Mouse (Mus musculus) embryonic facial prominence, embryonic 10.5 days (tissue): Measurements from ENCODE around the gene Rpgrip1l. TPM values are rescaled to one million over a fixed set of nuclear protein-coding genes. Genes with fewer than 3 reads are reported as not detected.

Experiments
- DNase-seq: peaks from one replicate; pipeline ENCODE4 v3.0.0-alpha.2; 2017; ENCODE audit warnings: low spot score
- H3K27ac ChIP-seq: fragments of 300-500 bp; sonication (generic); replicated peaks from 2 replicates; pipeline ENCODE4 v1.5.1; 2016; ENCODE audit warnings: mild to moderate bottlenecking
- H3K27me3 ChIP-seq: fragments of 300-500 bp; sonication (generic); replicated peaks from 2 replicates; pipeline ENCODE4 v1.6.1; 2016; ENCODE audit warnings: low read depth, mild to moderate bottlenecking; ENCODE audit not compliant: poor library complexity, severe bottlenecking
- H3K36me3 ChIP-seq: fragments of 300-500 bp; sonication (generic); replicated peaks from 2 replicates; pipeline ENCODE4 v1.6.1; 2016; ENCODE audit warnings: mild to moderate bottlenecking, moderate library complexity
- H3K4me1 ChIP-seq: fragments of 300-500 bp; sonication (generic); 2 replicates; pipeline ENCODE4 v1.6.1; 2016
- H3K4me3 ChIP-seq: fragments of 300-500 bp; sonication (generic); 2 replicates; pipeline ENCODE4 v1.5.1; 2016; ENCODE audit warnings: mild to moderate bottlenecking, moderate library complexity
- H3K9me3 ChIP-seq: fragments of 300-500 bp; sonication (generic); 2 replicates; pipeline ENCODE4 v1.6.1; 2016; ENCODE audit warnings: mild to moderate bottlenecking
- WGBS: fragments of 180-500 bp; shearing (Covaris S2); methylation state at CpG from one replicate; pipeline ENCODE4 v1.1.7; 2016; 5-methylcytosine and 5-hydroxymethylcytosine counted together
- polyA plus RNA-seq: library from polyadenylated mRNA; unstranded; fragments of >200 nt; fragmentation: Nextera tagmentation; extraction: Ambion mirVana; gene quantifications from 2 replicates; pipeline ENCODE4 v1.2.1, GENCODE M21; 2016

The Rpgrip1l gene
- polyA plus RNA-seq, 1 experiment from 2014 or later, result 11.1 TPM

GRCm38 (mm10) chr8:91349816-91350215, 36.8 kb upstream of the Rpgrip1l start:
- Histone ChIP-seq H3K4me3 (no peak overlapping the region), H3K4me1 (peaks cover 23% of the 10 kb centered on the region), H3K9me3 (no peaks in the 10 kb centered on the region), H3K27ac (no peak overlapping the region), H3K36me3 (peaks cover 18% of the 10 kb centered on the region), H3K27me3 (no peaks in the 10 kb centered on the region)
- no peak for DNase-seq
- WGBS, result 93% methylated on average over 7 of the region's 7 CpGs

DNA sequence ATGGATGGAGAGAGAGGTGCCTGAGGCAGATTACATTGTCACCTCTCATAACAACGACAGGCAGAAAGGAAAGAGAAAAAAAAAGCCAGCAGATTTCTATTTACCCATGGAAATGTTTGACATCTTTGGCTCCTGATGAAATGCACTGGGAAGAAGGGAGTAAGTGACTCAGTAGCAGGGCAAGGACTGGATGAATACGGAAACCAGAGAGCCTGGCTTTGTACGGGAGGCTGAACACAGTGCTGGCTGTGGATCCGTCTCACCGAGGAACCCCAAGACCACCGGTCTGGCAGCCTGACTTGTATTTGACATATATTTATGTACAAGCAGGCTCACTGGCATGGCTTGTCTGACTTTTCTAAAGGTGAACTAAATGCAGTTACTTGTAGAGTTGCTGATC, 34.5 kb upstream of the Rpgrip1l start:
- WGBS, result 83% methylated on average over 6 of the region's 6 CpGs
- Histone ChIP-seq H3K4me1 (peaks cover 21% of the 10 kb centered on the region), H3K4me3 (no peak overlapping the region), H3K27ac (no peak overlapping the region), H3K27me3 (no peaks in the 10 kb centered on the region), H3K9me3 (no peaks in the 10 kb centered on the region), H3K36me3 (peaks cover 18% of the 10 kb centered on the region)
- no peak for DNase-seq

DNA sequence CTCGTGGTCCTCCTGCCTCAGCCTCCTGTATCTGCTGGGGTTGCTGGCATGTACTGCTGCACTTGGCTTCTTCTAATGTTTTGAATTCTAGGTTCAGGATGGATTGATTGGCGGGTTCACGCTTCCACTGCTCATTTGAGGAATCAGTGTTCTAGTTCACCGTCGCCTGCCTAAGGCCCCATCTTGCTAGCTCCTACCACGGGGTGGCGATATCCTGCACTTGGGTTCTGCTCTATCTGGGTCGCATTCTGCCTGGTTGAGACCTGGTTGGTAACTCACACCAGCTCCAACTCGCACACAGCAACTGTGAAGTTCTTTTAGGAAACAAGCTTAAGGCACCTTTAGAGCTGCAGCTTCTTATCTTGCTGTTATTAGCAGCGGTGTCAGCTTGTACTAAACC, 34.1 kb upstream of the Rpgrip1l start:
- 89% methylated on average over 10 of the region's 10 CpGs for WGBS
- no peaks in the 10 kb centered on the region for H3K27me3 ChIP-seq
- H3K27ac ChIP-seq, result no peak overlapping the region
- H3K36me3 ChIP-seq, result peaks cover 18% of the 10 kb centered on the region
- peaks cover 26% of the 10 kb centered on the region for H3K4me1 ChIP-seq
- H3K4me3 ChIP-seq, result no peak overlapping the region
- no peak for DNase-seq
- H3K9me3 ChIP-seq, result no peaks in the 10 kb centered on the region

DNA sequence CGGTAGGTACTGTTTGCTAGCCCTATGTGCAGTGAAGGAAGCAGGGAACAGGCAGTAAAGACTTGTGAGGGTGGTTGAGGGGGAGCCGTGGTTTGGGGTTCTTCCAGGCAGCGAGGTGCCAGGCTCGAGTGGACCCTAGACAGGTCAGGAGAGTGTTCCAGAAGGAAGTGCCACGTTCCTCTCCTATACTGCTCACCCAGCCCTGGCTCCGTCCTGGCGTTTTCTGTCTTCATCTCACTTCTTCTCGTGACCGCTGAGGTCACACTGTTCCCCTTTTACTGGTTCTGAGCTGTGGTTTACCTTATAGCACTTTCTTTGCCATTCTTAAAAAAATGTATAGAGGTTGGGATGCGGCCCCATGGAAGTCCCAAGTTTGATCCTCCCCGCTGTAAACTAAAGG, 31.6 kb upstream of the Rpgrip1l start:
- H3K36me3 ChIP-seq, result peaks cover 11% of the 10 kb centered on the region
- H3K27me3 ChIP-seq, result no peaks in the 10 kb centered on the region
- 91% methylated on average over 11 of the region's 11 CpGs for whole genome bisulfite sequencing
- no peak overlapping the region for H3K27ac ChIP-seq
- no peaks in the 10 kb centered on the region for H3K9me3 ChIP-seq
- no peak overlapping the region for H3K4me3 ChIP-seq
- peaks cover 27% of the 10 kb centered on the region for H3K4me1 ChIP-seq
- no peak for DNase-seq

DNA sequence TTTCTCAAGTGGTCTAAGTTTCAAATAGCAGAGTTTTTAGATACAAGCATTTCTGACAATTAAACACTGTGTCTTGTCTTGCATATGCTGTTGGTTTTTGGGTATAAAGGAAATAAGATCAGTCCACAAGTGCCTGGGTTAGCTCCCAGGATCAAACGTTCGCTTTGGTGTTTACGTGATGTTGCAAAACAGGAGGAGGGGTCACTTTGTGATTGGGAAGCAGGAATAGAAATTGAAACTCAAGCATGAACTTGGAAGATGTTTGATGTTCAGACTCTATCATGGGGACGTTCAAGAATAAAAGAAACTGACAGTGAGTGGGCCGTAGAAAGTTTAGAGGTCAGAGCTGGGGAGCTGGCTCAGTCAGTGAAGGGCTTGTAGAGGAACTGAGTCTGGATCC, 29.7 kb upstream of the Rpgrip1l start:
- H3K27me3 ChIP-seq, result no peaks in the 10 kb centered on the region
- no peak overlapping the region for H3K27ac ChIP-seq
- H3K36me3 ChIP-seq, result peaks cover 7% of the 10 kb centered on the region
- H3K4me1 ChIP-seq, result peaks cover 33% of the 10 kb centered on the region
- no peak for DNase-seq
- 83% methylated on average over 5 of the region's 5 CpGs for WGBS
- no peaks in the 10 kb centered on the region for H3K9me3 ChIP-seq
- no peak overlapping the region for H3K4me3 ChIP-seq

DNA sequence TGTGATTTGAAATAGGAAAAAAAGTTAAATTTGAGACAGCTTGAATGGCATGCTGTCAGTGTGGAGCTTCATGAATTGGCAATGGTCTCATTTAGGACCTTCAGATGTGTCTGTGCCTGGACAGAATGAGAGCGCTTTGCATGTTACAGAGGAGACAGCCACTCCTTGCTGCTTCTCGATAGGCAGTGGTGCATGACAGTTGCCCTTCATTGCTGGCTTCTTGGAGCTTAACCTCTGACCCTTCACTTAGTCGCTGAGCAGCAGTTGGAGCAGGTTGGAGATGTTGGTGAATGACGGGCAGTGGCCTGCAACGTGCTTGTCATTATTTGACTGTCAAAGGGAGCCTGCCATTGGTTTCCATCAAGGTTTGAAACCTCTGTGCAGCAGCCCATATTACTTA, 29.1 kb upstream of the Rpgrip1l start:
- H3K27ac ChIP-seq, result no peak overlapping the region
- peaks cover 5% of the 10 kb centered on the region for H3K36me3 ChIP-seq
- 27% methylated on average over 5 of the region's 5 CpGs for WGBS
- no peak for DNase-seq
- H3K4me1 ChIP-seq, result peaks cover 28% of the 10 kb centered on the region
- no peaks in the 10 kb centered on the region for H3K27me3 ChIP-seq
- no peaks in the 10 kb centered on the region for H3K9me3 ChIP-seq
- no peak overlapping the region for H3K4me3 ChIP-seq

GRCm38 (mm10) chr8:91340746-91341145, 27.7 kb upstream of the Rpgrip1l start:
- DNase-seq, result no peak
- Histone ChIP-seq H3K4me1 (peaks cover 26% of the 10 kb centered on the region), H3K27ac (no peak overlapping the region), H3K27me3 (no peaks in the 10 kb centered on the region), H3K4me3 (no peak overlapping the region), H3K9me3 (peaks cover 9% of the 10 kb centered on the region), H3K36me3 (no peaks in the 10 kb centered on the region; the same call in 1 of the 2 replicates)
- WGBS, result 75% methylated on average over 1 of the region's 1 CpGs

DNA sequence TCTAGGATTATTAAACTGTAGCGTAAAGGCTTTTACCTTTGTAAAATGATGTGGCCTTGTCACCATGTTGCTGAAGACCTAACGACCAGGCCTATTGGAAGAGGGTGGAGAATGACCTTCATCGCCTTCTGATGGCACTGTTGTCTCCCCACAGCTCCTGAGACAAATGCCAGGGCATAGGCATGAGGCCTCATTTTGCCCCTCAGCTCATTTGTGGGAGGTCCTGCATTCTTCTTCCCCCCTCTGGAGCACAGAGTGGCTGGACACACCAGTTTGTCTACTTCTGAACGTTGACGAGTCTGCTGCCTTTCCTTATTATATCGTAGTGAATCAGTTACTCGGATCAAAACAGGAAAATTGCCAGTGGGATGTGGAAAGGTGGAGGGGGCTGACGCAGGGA, 26.6 kb upstream of the Rpgrip1l start:
- Histone ChIP-seq H3K27me3 (no peaks in the 10 kb centered on the region), H3K36me3 (peaks cover 3% of the 10 kb centered on the region; the same call in 1 of the 2 replicates), H3K9me3 (peaks cover 11% of the 10 kb centered on the region), H3K4me1 (peaks cover 19% of the 10 kb centered on the region), H3K27ac (no peak overlapping the region), H3K4me3 (no peak overlapping the region)
- 84% methylated on average over 8 of the region's 8 CpGs for WGBS
- no peak for DNase-seq

DNA sequence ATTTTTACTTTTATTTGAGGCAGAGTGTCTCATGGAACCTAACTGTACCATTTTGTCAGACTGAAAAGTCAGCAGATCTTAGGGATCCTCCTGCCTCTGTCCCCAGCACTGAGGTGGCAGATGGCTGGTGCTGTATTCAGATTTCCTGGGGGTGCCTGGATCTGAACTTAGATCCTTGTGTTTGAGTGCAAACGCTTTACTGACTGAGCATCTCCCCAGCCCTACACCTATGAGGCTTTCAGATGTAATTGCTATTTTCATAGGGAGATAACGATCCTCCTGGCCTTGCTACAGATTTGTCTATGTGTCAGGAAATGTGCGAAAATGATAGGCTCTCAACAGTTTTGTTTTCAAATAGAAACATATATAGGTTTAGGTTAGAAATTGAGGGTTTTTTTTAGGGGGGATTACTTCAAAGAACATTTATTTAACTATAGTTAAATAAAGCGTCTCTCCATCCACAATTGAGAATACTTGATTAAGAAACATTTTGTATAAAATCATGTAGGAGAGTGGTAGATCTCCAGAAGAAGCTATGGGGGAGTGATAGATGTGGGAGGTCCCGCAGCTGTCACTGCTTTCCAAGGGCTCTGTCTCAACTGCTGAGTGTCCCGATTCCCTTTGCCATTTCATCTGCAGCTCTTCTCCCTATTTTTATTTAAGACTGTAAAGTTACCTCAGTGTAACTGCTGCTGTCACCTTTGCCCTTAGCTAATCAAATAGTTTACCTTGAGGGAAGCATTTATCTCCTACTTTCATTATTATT, 25.5 kb upstream of the Rpgrip1l start:
- H3K9me3 ChIP-seq, result peaks cover 15% of the 10 kb centered on the region
- 93% methylated on average over 6 of the region's 6 CpGs for WGBS
- no peak overlapping the region for H3K4me3 ChIP-seq
- no peak for DNase-seq
- H3K27ac ChIP-seq, result no peak overlapping the region
- peaks cover 3% of the 10 kb centered on the region; the same call in 1 of the 2 replicates for H3K36me3 ChIP-seq
- peaks cover 19% of the 10 kb centered on the region for H3K4me1 ChIP-seq
- no peaks in the 10 kb centered on the region for H3K27me3 ChIP-seq

DNA sequence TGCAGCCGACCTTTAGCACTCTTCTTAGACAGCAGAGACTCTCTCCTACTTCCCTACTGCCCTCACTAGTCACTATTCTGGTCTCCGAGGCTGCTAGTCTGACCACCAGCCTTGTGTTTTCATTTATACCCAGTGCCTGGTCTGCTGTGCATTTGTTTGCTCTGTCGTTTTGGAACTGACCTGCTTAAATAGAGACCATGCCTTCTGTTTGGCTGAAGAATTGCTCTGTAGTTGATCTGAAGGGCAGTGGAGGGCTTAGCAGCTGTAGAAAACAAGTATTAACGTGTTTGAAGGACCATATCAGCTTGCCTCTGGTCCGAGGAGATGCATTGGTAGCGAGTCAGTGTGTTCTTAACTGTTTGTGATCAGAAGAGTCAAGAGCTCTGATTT, 16.4 kb upstream of the Rpgrip1l start:
- Histone ChIP-seq H3K27ac (peak overlapping the region; percentile 57), H3K9me3 (0 out of 2 replicates have a peak, but pooled peaks cover 2% of the 10 kb centered on the region), H3K27me3 (no peaks in the 10 kb centered on the region), H3K4me3 (no peak overlapping the region), H3K4me1 (peaks cover 62% of the 10 kb centered on the region), H3K36me3 (peaks cover 29% of the 10 kb centered on the region)
- no peak for DNase-seq
- 34% methylated on average over 6 of the region's 6 CpGs for WGBS

DNA sequence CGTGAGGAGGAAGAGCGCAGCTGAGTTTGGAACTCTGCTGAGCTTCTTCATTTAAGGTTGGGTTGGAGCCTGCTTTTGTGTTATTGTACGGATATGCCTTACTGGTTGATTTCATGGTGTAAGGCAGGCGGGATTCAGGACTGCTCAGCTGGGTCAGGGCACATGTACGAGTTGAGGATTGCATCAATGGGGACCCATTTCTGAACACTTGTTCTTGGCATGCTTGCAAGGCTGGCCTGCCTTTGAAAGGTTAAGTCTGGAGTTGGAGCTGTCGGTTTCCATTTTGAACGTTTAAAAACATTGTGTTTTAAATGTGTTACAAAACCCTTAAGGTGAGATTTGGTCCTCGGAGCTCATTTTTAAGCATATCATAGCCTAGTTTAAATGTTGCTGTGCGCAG, 16.0 kb upstream of the Rpgrip1l start:
- H3K27ac ChIP-seq, result peak overlapping the region; percentile 57; the same call in 1 of the 2 replicates
- H3K9me3 ChIP-seq, result no peaks in the 10 kb centered on the region
- WGBS, result 84% methylated on average over 9 of the region's 9 CpGs
- H3K4me3 ChIP-seq, result no peak overlapping the region
- H3K4me1 ChIP-seq, result peaks cover 65% of the 10 kb centered on the region
- DNase-seq, result no peak
- H3K27me3 ChIP-seq, result no peaks in the 10 kb centered on the region
- H3K36me3 ChIP-seq, result peaks cover 31% of the 10 kb centered on the region

- H3K4me1 ChIP-seq, result peaks cover 69% of the 10 kb centered on the region
- no peak overlapping the region for H3K4me3 ChIP-seq
- no peaks in the 10 kb centered on the region for H3K27me3 ChIP-seq
- H3K36me3 ChIP-seq, result peaks cover 35% of the 10 kb centered on the region
- DNase-seq, result no peak
- no peak overlapping the region for H3K27ac ChIP-seq
- 87% methylated on average over 11 of the region's 11 CpGs for WGBS
- H3K9me3 ChIP-seq, result no peaks in the 10 kb centered on the region
These were observed 14.6 kb upstream of the Rpgrip1l start for GRCm38 (mm10) chr8:91327471-91328205.

GRCm38 (mm10) chr8:91326946-91327345, 13.9 kb upstream of the Rpgrip1l start:
- Histone ChIP-seq H3K27ac (no peak overlapping the region), H3K4me3 (no peak overlapping the region), H3K9me3 (no peaks in the 10 kb centered on the region), H3K27me3 (no peaks in the 10 kb centered on the region), H3K4me1 (peaks cover 68% of the 10 kb centered on the region), H3K36me3 (peaks cover 37% of the 10 kb centered on the region)
- 87% methylated on average over 6 of the region's 6 CpGs for WGBS
- no peak for DNase-seq
